Mouse (Mus musculus) kidney, adult 9 months (tissue): ENCODE results near the gene Kcnh7.

Source experiments
- DNase-seq: peaks from one replicate; pipeline ENCODE4 v3.0.0; 2022

The Kcnh7 gene

GRCm38 (mm10) chr2:62644891-62645290 lies 539.2 kb downstream of the Kcnh7 start:
- DNase-seq: no peak
